Mouse (Mus musculus) heart, postnatal 25 days (tissue): ENCODE data around the gene Anks3. TPM values are rescaled to one million over a fixed set of nuclear protein-coding genes. Genes with fewer than 3 reads are reported as not detected.

Experiments used
- DNase-seq: peaks from one replicate; pipeline ENCODE4 v3.0.0; 2022; ENCODE audit warnings: low spot score
- intact Hi-C: fragments of 180-260 bp; cut with DNase I; formaldehyde crosslinking; loops from one replicate; pipeline ENCODE4 v1.15.1; 2025
- total RNA-seq, 2 experiments: library from RNA; stranded (reverse); gene quantifications; 2 replicates each; pipeline ENCODE4 v1.2.3; 2021

Anks3 gene
- total RNA-seq, 2 experiments from 2014 or later = 13.8 to 14.1 TPM

DNA sequence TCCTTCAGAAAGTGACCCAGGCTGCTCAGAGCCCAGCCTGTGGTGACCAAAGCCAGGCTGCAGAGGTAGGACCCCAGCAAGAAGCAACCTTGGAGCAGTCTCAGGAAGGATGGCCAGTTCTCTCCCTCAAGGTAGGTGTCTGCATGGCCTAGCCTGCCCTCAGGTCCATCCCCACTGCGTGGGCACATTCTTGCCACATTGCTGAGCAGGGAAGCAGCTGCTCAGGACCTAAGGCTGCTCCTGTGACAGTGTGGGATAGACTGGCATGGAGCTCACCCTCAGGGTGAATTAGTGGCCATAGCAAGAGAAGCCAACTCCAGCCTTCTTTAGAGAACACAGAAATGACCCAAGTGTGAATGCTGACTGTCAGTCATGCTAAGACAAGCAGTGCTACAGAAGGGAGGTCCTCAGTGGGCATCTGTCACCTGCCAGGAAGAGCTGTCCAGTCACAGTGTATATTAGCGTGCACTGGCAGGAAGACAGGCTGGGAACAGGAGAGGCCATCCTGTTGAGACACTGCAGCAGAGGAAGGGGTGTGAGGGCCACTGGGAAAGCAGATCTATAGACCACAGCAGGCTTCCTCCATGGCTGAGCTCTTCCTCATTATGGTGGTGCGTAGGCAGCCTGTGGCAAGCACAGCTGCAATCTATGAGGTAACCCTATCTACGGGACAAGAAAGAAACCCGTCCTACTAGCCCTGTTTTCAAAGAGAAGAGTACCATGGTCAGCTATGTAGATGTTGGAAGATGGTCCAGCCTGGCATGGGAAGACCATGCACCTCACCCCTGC is 5.2 kb upstream of the Anks3 start:
- intact Hi-C loops = loop anchor here (5.0 kb wide), 1 partner anchor 43 kb away; the partner anchor contains the start of gene Rogdi
- no peak for DNase-seq

DNA sequence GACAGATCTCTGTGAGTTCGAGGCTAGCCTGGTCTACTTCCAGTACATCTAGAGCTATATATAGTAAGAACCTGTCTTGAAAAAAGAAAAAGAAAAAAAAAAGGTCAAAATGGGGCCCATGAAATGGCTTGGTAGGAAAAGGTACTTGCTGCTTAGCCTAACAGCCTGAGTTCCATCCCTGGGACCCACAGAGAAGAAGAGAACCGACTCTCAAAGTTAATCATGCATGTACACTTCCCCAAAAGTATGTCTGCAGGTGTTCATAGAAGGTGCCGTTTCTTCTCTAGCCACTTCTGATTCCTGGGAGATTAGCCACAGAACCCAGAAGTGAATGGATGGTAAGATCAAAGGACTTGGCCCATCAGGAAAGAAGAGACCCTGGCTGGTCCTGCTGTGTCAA is 4.4 kb upstream of the Anks3 start:
- intact Hi-C loops = loop anchor here (5.0 kb wide), 1 partner anchor 44 kb away; the partner anchor contains the start of gene Rogdi
- DNase-seq = no peak

DNA sequence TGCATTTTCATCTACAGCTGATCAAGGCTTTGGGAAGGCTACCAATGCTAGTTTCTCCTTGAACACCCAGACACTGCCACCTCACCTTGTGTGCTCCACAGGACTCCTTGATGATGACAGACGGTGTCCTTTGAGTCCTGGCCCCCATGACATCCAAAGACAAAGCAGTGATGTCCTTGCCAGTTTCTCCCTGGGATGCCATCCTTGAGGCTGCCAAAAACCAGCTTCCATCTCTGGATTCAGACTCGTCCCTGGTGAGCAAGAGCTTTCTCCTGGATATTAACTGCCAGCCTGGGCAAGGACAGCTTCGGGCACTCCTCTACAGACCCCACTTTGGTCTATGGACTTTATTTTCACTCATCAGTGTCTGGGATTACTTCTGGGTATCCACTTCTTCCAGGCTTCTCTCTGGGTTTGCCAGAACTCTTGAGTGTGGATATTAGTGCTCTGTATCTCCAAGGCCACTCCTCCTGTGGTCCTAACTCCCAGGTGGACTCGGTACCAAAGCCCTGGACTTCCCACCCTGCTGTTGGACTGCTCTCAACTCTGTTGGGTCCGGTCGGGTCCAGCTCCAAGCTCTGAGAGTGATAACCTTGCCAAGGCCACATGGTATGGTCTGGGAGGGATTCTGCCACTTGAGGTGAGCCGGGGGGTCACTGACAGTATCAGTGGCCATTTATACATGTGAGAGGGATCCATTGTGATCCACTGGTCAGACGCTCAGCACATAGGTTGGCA is 1.6 kb upstream of the Anks3 start:
- DNase-seq = no peak
- intact Hi-C loops = loop anchor here (5.0 kb wide), 1 partner anchor 47 kb away; the partner anchor contains the start of gene Rogdi

DNA sequence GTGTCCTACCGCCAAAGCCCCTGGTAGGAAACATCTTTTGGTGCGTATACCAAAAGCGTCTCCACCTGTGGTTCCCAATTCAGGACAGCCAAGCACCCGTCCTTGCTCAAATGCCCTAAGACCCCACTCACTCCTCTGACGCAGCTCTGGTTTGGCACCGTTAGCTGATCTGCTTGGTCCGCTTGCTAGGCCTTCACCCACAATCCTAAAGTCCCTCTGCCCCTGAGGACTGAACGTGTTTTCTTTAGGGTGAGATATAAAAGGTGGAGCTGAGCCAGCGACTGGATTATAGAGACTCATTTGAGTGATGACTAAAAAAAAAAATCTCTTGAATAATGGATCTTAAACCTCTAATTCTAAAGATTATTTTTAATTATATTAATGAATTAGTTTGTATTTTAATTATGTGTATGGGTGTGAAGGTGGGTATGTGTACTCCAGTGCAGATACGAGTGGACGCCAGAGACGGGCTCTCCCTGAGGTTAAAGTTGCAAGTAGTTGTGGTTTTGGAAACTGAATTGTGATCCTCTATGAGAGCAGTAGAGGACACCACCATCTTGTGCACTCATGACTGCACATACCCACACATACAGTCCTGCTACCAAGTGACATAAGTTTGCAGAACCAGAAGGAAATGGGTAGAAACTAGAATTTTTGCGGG is 856 bp upstream of the Anks3 start:
- intact Hi-C loops = loop anchor here (5.0 kb wide), 2 partner anchors 47 to 82 kb away; partner anchors contain the start of genes Glyr1 and Rogdi
- DNase-seq = no peak

DNA sequence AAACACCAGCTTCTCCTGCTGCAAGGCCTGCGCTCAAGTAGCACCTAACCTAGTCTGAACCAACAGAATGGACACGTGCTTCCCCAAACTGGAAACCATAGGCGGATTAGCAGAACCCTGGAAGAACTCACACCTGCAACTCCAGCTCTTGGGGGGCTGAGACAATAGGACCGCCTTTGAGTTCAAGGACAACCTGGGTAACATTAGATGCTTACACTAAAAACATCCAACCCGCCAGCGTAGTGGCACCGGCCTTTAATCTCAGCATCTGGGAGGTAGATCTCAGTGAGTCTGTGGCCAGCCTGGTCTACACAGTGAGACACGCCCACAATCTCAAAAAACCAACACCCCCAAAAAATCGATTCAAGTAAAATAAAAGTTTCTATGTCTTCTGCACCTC is 659 bp downstream of the Anks3 start:
- intact Hi-C loops = loop anchor here (2.0 to 5.0 kb wide), 2 partner anchors 25 to 84 kb away; partner anchors contain the start of genes Glyr1 and Nudt16l1
- DNase-seq = no peak

DNA sequence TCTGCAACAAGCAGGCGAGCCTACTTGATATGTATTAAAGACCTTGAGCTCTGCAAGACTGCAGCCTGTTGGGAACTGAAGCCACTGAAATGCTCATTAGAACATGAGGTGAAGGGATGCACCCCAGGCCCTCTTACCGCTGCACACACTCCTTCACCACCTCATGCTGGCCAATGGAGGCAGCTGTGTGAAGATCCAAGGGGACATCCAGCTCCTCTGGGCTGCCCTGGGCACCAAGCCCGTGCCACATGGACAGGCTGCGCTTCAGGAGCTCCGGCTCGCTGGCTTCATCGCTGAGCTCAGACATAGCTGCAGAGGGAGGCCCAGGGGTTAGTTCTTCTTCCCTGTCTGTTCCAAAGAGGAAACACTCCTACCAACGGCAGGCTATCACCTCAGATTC is 3.7 kb downstream of the Anks3 start:
- intact Hi-C loops = loop anchor here (5.0 kb wide), 1 partner anchor 87 kb away; the partner anchor contains the start of gene Glyr1
- DNase-seq = no peak

DNA sequence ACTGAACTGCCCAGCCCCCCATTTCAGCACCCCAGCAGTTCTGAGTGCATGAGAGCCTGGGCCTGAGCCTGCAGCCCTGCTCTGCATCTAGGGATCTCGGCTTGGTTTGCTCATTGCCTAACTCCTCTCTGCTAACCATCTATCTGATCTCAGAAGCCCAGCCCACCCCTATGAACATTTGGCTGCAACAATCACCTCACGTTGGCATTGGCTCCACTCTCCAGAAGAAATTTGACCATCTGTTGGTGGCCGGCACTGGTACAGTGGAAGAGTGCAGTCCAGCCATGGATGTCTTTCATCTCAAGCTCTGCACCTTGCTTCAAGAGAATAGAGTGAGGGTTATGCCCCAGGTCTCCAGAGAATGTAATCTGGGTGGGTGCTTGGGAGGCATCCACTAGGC is 6.6 kb downstream of the Anks3 start:
- DNase-seq = no peak
- intact Hi-C loops = no loop called here

DNA sequence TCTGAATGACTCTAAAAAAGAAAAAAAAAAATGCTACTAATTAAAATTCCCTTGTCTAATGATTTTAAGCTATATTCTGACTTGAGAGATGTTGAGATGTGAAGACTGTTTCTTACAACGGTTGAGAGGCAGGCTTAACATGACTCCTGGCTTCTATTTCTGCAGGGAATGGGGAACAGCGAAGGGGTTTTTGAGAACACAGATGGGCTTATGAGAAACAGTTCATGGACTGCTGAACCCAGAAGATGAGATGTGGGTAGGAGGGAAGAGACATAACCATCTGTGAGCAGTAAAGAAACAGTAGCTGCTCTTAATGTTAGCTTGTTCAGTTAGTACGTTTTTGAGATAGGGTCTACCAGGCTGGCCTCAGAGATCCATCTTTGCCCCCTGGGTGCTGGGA is 7.4 kb downstream of the Anks3 start:
- intact Hi-C loops = no loop called here
- DNase-seq = no peak

DNA sequence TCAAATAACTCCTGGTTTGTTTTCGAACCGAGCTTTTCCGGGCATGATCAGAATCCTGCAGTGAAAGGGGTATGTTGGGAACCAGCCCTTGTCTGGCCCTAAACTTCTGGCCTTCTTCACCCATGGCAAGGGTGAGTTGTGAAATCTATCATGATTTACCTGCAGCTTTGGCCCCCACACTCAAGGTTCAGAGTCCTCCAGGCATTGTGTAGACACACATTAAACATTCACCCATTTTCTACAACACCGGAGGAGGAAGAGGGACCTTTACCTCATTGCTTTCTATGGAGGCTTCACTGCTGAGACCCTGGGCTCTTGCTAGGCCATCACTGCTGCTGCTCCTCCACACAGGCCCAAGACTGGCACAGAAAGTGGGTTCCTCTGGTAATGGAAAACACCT is 16.6 kb downstream of the Anks3 start:
- no peak for DNase-seq
- intact Hi-C loops = no loop called here

DNA sequence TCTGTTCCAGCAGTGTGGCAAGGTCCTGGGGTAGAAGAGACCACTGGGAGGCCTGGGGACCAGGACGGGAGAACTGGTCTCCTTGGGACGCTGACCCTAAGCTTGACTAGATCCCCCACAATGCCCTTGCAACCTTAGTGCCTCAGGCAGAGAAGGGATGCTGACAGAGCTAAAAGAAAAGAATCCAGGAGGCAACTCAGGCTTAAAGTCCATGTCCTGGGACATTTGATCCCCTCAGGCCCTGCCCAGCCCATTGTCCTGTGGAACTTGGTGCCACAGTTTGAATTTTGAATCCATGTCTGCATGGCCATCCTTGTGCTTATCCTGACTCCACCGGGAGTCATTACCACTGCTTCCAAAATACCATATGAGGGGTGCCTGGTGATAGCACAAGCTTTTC is 17.9 kb downstream of the Anks3 start:
- intact Hi-C loops = no loop called here
- no peak for DNase-seq

DNA sequence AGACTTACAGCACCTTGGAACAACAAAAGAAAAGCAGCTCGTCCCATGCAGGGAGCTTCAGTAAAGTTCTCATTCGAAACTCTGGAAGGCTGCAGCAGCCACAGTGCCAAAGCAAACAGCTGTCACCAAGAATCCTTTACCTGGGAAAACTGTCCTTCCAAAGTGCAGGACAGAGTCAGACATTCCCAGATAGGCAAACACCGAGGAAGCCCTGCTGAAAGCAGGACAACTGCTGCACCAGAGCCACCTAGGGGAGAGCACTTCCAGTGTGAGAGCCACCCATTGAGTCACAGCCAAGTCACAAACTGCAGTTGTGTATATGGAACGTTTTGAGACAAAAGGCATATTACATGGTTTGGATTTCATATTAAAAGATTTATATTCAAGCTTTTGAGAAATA is 18.6 kb downstream of the Anks3 start:
- DNase-seq = no peak
- intact Hi-C loops = no loop called here

DNA sequence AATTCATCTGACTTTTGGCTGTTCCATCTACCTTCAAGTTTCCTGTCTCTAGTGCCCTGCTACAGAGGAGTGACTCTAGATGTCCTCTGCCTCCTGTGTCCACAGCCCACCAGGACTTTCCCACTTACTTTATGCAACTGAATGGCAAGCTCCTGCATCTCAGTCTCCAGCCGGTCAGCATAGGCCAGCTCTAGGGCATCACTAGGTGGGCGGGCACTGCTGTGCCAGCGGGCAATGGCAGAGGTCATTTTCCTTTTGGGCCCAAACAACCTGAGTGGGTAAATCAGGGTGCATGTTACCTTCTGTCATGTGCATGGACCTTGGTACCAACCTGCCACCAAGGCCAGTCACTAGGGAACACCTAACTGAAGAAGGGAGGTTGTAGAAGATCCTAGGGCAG is 20.6 kb downstream of the Anks3 start:
- no peak for DNase-seq
- intact Hi-C loops = no loop called here

DNA sequence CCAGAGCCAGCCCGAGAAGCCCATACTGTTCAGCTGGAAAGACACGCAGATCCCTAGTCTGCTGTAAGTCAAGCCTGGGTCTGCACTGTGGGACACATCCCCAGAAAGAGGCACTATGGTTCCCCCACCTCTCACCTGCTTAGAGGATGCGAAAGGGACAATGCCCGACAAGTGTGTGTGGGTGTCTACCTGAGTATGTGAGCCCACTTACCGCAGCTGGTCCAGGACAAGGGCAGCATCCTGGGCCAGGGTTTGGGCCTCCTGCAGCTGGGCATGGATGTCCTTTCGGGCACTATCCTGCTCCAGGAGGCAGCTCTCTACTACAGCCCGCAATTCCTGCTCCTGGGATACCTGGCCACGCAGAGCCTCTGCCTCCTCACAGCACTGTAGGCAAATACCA is 21.1 kb downstream of the Anks3 start:
- DNase-seq = no peak
- intact Hi-C loops = no loop called here

DNA sequence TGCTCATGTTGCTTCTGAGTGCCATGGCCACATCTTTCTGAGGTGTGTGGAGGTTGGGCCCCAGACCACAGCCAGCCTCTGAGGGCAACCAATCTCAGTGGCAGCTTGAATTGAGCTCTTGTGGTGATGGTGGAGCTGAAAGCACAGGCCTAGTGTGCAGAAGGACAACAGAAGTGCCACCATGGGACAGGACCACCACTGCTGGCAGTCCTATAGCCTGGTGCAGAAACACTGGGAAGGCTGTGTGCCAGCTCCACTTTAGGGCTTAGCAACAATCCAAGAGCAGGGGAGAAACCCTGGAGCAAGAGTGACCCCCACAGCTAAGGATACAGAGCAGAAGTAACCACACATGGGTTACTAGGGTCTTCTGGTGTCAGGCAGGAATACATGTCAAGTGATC is 23.0 kb downstream of the Anks3 start:
- intact Hi-C loops = loop anchor here (2.0 kb wide), 1 partner anchor 54 kb away; the partner anchor contains the start of gene Mgrn1
- no peak for DNase-seq

DNA sequence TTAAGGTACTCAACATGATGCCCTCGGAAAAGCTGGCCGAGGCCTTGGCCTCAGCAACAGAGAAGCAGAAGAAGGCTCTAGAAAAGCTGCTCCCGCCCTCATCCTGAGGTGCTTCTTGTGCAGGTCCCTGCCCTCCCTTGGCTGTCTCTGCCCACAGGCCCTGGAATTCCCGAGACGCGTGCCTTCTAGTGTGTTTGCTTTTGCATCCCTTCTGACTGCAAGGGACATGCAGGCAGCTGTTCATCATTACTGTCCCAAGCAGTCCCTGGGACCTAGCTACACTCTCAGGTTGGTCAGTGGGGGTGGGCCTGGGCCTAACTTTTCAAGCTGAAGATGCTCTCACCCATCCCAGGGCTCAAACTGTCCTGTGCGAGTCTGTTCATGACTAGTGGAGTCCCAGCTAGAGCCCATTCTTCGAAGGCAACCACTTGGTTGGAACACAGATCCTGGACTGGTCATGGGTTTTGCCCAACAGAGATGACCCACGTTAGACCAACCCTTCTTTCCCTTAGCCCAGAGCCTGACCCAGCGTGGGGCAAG is 23.6 kb downstream of the Anks3 start:
- DNase-seq = no peak
- intact Hi-C loops = loop anchor here (2.0 kb wide), 1 partner anchor 54 kb away; the partner anchor contains the start of gene Mgrn1

DNA sequence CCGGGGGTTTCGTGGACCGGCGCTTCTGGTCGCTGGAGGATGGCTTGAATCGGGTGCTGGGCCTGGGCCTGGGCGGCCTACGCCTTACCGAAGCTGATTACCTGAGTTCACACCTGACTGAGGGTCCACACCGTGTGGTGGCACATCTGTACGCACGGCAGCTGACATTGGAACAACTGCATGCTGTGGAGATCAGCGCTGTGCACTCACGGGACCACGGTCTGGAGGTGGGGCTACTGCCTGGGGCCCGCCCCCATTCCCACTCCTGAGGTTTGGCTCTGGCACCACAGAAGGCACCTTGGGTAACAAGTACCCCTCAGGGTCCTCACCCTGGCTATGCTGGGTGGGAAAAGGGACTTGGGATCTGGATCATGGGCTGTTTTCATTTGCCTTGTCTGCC is 24.6 kb downstream of the Anks3 start:
- intact Hi-C loops = loop anchor here (2.0 kb wide), 1 partner anchor 23 kb away; no protein-coding TSS in a partner anchor
- no peak for DNase-seq

DNA sequence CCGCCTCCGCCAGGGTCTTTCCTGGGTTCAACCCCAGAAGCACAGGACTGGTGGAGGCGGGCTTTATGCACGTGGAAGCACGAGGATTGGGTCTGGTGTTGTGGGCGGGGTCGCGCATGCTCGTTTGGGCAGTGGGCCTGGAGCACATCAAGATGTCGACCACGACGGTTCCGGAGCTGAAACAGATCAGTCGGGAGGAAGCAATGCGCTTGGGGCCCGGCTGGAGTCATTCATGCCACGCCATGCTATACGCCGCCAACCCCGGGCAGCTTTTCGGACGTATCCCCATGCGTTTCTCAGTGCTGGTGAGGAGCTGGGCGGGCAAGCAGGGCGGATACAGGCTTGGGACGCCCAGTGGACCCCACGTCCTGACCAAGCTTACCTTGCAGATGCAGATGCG is 25.0 kb downstream of the Anks3 start:
- peak; percentile 90 for DNase-seq
- intact Hi-C loops = loop anchor here (2.0 kb wide), 1 partner anchor 24 kb away; no protein-coding TSS in a partner anchor

DNA sequence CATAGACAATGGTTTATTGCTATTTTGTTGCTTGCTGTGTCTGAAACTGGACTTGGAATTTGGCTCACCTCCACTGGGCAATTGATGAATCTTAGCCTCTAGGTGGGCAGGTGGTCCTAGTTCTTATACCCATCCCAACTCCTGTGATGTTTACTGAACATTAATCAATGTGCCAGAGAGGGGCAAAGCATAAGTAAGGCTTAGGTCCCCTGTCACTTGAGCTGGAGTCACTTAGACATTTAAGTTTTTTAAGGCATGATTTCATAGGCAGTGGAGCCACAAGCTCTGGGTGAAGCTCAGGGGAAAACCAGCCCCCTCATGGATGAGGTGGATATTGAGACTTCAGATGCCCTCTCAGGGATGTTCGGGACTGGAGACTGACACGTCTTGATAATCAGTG is 25.5 kb downstream of the Anks3 start, which contains the start of gene Nudt16l1:
Gene Nudt16l1 (plus strand): TSS at position 301 of the 400 bp plus-strand sequence.
- intact Hi-C loops = loop anchor here (2.0 kb wide), 1 partner anchor 24 kb away; no protein-coding TSS in a partner anchor
- no peak for DNase-seq

DNA sequence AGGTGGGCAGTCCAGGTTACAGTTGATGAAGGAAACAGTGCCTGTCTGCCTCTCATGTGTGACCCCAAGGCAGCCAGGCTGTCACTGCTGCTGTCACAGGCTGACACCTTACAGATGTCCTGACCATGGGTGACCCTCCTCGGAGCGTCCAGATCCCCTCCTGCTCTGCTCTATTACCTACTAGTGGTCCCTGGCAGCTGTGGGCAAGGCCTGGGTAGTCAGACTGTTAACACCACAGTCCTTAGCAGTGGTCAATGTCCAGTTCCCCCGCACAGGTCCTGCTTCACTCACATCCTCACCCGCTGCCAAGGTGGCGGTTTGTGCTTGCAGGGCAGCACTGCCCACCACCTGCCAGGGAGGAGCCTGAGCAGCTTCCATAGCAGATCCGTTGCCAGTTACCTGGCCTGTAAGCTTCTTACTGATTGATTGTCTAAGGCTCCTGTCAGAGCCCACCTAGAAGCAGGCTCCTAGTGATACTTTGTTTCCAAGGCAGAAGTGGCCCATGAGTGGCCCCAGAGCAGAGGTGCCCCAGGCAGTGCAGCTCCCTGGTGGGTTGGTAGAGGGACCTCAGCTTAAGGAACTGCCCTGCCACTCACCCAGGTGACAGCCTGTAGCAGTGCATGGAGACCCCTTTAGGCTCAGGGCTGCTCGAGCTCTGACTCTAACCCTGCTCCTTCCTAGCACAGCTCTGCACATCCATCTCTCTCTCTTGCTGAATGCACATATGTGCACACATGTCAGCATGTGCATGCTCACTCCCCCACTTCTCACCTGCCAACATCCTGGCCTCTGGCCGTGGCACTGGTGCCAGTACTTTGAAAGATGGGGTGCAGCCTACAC is 26.4 kb downstream of the Anks3 start:
- DNase-seq = no peak
- intact Hi-C loops = loop anchor here (2.0 kb wide), 1 partner anchor 25 kb away; no protein-coding TSS in a partner anchor
